Mouse (Mus musculus) liver, embryonic 11.5 days (tissue): ENCODE measurements around the gene Gm29776. TPM values are rescaled to one million over a fixed set of nuclear protein-coding genes. Genes with fewer than 3 reads are reported as not detected.

ENCODE experiments used
- ATAC-seq: fragments of 200-750 bp; cut with Nextera tagmentation; replicated peaks from 2 replicates; pipeline ENCODE4 v1.8.0; 2017; ENCODE audit warnings: moderate number of reproducible peaks, mild to moderate bottlenecking, moderate TSS enrichment, moderate library complexity; ENCODE audit not compliant: low FRiP score
- DNase-seq: peaks from one replicate; pipeline ENCODE4 v3.0.0-alpha.2; 2017; ENCODE audit warnings: low spot score
- H3K27ac ChIP-seq: fragments of 300-500 bp; sonication (generic); 2 replicates; pipeline ENCODE4 v1.5.1; 2014; ENCODE audit warnings: mild to moderate bottlenecking, low read depth, low read length, control low read depth
- H3K27me3 ChIP-seq: fragments of 300-500 bp; sonication (generic); replicated peaks from 2 replicates; pipeline ENCODE4 v1.6.1; 2014; ENCODE audit warnings: low read length, mixed read lengths; ENCODE audit not compliant: control insufficient read depth, insufficient read depth
- H3K36me3 ChIP-seq: fragments of 300-500 bp; sonication (generic); 2 replicates; pipeline ENCODE4 v1.6.1; 2014; ENCODE audit warnings: mild to moderate bottlenecking, low read length, moderate library complexity, mixed read lengths; ENCODE audit not compliant: control insufficient read depth, insufficient read depth
- H3K4me1 ChIP-seq: fragments of 300-500 bp; sonication (generic); replicated peaks from 2 replicates; pipeline ENCODE4 v1.6.1; 2014; ENCODE audit warnings: low read length, mixed read lengths; ENCODE audit not compliant: control insufficient read depth, insufficient read depth
- H3K4me2 ChIP-seq: fragments of 300-500 bp; sonication (generic); 2 replicates; pipeline ENCODE4 v1.6.1; 2014; ENCODE audit warnings: mild to moderate bottlenecking, control low read depth, moderate library complexity
- H3K4me3 ChIP-seq: fragments of 300-500 bp; sonication (generic); 2 replicates; pipeline ENCODE4 v1.5.1; 2014; ENCODE audit warnings: low read depth, low read length, control low read depth
- H3K9ac ChIP-seq: fragments of 300-500 bp; sonication (generic); 2 replicates; pipeline ENCODE4 v1.6.1; 2014; ENCODE audit warnings: low read depth, low read length, control low read depth
- H3K9me3 ChIP-seq: fragments of 300-500 bp; sonication (generic); 2 replicates; pipeline ENCODE4 v1.6.1; 2016; ENCODE audit warnings: low read length, inconsistent platforms, mixed read lengths; ENCODE audit not compliant: control insufficient read depth
- WGBS: fragments of 180-500 bp; shearing (Covaris S2); extraction: QIAGEN DNeasy Blood & Tissue Kit; methylation state at CpG from one replicate; pipeline ENCODE4 v1.1.7; 2014; 5-methylcytosine and 5-hydroxymethylcytosine counted together
- polyA plus RNA-seq: library from polyadenylated mRNA; unstranded; fragments of >200 nt; fragmentation: Nextera tagmentation; extraction: Ambion mirVana; gene quantifications from 2 replicates; pipeline ENCODE4 v1.2.1, GENCODE M21; 2014

The Gm29776 gene
- polyA plus RNA-seq, 1 experiment from 2014 or later, result 0.07 TPM

GRCm38 (mm10) chr14:54720041-54720440 is 21.4 kb upstream of the Gm29776 start:
- ATAC-seq (no peak), DNase-seq (no peak)
- H3K9me3 ChIP-seq, result no peaks in the 10 kb centered on the region
- no peak overlapping the region for H3K4me3 ChIP-seq
- H3K27me3 ChIP-seq, result no peaks in the 10 kb centered on the region; the same call in 1 of the 2 replicates
- H3K36me3 ChIP-seq, result no peaks in the 10 kb centered on the region
- no peak overlapping the region for H3K9ac ChIP-seq
- H3K4me2 ChIP-seq, result no peak overlapping the region
- no peaks in the 10 kb centered on the region for H3K4me1 ChIP-seq
- 85% methylated on average over 11 of the region's 11 CpGs for WGBS
- H3K27ac ChIP-seq, result no peak overlapping the region

- H3K36me3 ChIP-seq, result no peaks in the 10 kb centered on the region
- DNase-seq (no peak), ATAC-seq (no peak)
- H3K4me2 ChIP-seq, result peak overlapping the region; percentile 74; the same call in 1 of the 2 replicates
- no peaks in the 10 kb centered on the region for H3K9me3 ChIP-seq
- H3K4me1 ChIP-seq, result no peaks in the 10 kb centered on the region
- peaks cover 7% of the 10 kb centered on the region for H3K27me3 ChIP-seq
- H3K27ac ChIP-seq, result no peak overlapping the region
- no peak overlapping the region for H3K9ac ChIP-seq
- no peak overlapping the region for H3K4me3 ChIP-seq
- WGBS, result 78% methylated on average over 1 of the region's 1 CpGs
These were observed 16.8 kb upstream of the Gm29776 start for GRCm38 (mm10) chr14:54715402-54715801.

GRCm38 (mm10) chr14:54714617-54715081 is 16.0 kb upstream of the Gm29776 start:
- H3K27ac ChIP-seq, result no peak overlapping the region
- H3K4me3 ChIP-seq, result peak overlapping the region; percentile 27
- H3K27me3 ChIP-seq, result peaks cover 14% of the 10 kb centered on the region
- H3K9ac ChIP-seq, result no peak overlapping the region
- WGBS, result 2% methylated on average over 15 of the region's 15 CpGs
- no peaks in the 10 kb centered on the region for H3K9me3 ChIP-seq
- ATAC-seq (0 out of 2 replicates have a peak, but pooled peaks have one; percentile 32), DNase-seq (no peak)
- no peaks in the 10 kb centered on the region for H3K4me1 ChIP-seq
- peak overlapping the region; percentile 74 for H3K4me2 ChIP-seq
- H3K36me3 ChIP-seq, result no peaks in the 10 kb centered on the region

GRCm38 (mm10) chr14:54714121-54714520 is 15.5 kb upstream of the Gm29776 start:
- DNase-seq (peak; percentile 69), ATAC-seq (no peak)
- peak overlapping the region; percentile 74 for H3K4me2 ChIP-seq
- H3K4me3 ChIP-seq, result peak overlapping the region; percentile 27
- no peak overlapping the region for H3K27ac ChIP-seq
- H3K9ac ChIP-seq, result no peak overlapping the region
- 2% methylated on average over 13 of the region's 13 CpGs for whole genome bisulfite sequencing
- H3K9me3 ChIP-seq, result no peaks in the 10 kb centered on the region
- no peaks in the 10 kb centered on the region for H3K4me1 ChIP-seq
- H3K27me3 ChIP-seq, result peaks cover 20% of the 10 kb centered on the region
- H3K36me3 ChIP-seq, result no peaks in the 10 kb centered on the region

DNA sequence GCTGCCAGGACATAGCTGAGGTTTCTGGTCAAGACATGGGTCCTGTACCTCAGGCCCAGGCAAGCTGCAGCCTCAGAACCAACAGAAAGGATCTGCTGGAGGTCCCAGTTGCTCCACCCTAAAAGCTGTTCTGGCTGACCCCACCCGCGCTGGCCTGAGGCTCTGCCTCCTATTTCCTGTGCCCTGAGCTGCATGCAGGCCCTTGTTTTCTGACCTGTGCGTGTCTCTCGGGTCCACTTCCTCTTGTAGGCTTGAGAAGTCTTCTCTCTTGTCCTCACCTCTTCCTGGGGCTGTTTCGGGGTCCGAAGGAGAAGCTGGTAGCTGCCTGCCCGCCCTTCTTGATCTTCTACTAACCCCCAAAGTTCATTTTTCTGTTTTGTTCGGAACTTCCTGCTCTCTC is 14.2 kb upstream of the Gm29776 start:
- no peaks in the 10 kb centered on the region for H3K36me3 ChIP-seq
- peak; percentile 37; the same call in 1 of the 2 replicates for ATAC-seq
- H3K9me3 ChIP-seq, result no peaks in the 10 kb centered on the region
- no peaks in the 10 kb centered on the region for H3K4me1 ChIP-seq
- WGBS, result 39% methylated on average over 8 of the region's 8 CpGs
- H3K27ac ChIP-seq, result peak overlapping the region; percentile 27; the same call in 1 of the 2 replicates
- H3K4me2 ChIP-seq, result 0 out of 2 replicates have a peak overlapping the region, but pooled peaks have one; percentile 10
- no peak for DNase-seq
- no peak overlapping the region for H3K9ac ChIP-seq
- no peak overlapping the region for H3K4me3 ChIP-seq
- peaks cover 30% of the 10 kb centered on the region for H3K27me3 ChIP-seq

DNA sequence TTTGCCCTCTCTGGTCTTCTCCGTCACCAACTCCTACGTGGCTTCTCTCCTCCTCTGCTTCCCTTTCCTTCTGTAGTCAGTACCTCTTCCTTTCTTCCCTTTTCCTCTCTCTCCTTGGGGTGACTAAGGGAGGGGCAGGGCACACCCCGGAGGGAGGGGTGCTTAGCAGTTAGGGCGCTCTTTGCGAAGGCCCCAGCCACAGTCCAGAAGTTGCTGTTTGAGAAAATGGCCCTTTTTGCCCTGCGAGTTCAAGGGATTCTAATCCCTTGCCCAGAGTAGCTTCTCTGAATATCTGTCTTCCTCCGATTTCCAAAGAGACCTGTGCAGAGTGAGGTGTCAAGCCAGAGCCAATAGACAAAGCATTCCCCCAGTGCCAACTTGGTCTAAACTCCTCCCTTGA is 13.4 kb upstream of the Gm29776 start, which contains the start of gene Cebpe:
Cebpe (minus strand) TSS at position 101 of the 400 bp plus-strand sequence.
- DNase-seq, result no peak

GRCm38 (mm10) chr14:54709054-54709453 is 10.4 kb upstream of the Gm29776 start:
- H3K9ac ChIP-seq, result no peak overlapping the region
- no peak overlapping the region for H3K4me2 ChIP-seq
- H3K4me1 ChIP-seq, result peaks cover 22% of the 10 kb centered on the region
- H3K9me3 ChIP-seq, result no peaks in the 10 kb centered on the region
- no peaks in the 10 kb centered on the region for H3K36me3 ChIP-seq
- no peak overlapping the region for H3K4me3 ChIP-seq
- DNase-seq, result no peak
- H3K27ac ChIP-seq, result no peak overlapping the region
- ATAC-seq, result no peak
- peaks cover 45% of the 10 kb centered on the region for H3K27me3 ChIP-seq
- 57% methylated on average over 9 of the region's 9 CpGs for WGBS

More for the DNA sequence above, 13.4 kb upstream of the Gm29776 start, which contains the start of gene Cebpe:
- no peak for ATAC-seq
- no peak within 1 kb of the TSS for H3K9ac ChIP-seq
- WGBS, result 73% methylated on average over 7 of the region's 7 CpGs
- H3K4me3 ChIP-seq, result no peak within 1 kb of the TSS
- peaks cover 2% of the 10 kb centered on the region for H3K4me1 ChIP-seq
- 0 out of 2 replicates have a peak within 1 kb of the TSS, but pooled peaks have one; percentile 10 for H3K4me2 ChIP-seq
- H3K36me3 ChIP-seq, result no peaks in the 10 kb centered on the region
- H3K9me3 ChIP-seq, result no peaks in the 10 kb centered on the region
- H3K27me3 ChIP-seq, result peaks cover 38% of the 10 kb centered on the region
- H3K27ac ChIP-seq, result peak within 1 kb of the TSS; percentile 27; the same call in 1 of the 2 replicates

- H3K4me1 ChIP-seq, result peaks cover 22% of the 10 kb centered on the region
- H3K9ac ChIP-seq, result no peak overlapping the region
- 18% methylated on average over 17 of the region's 17 CpGs for WGBS
- no peaks in the 10 kb centered on the region for H3K36me3 ChIP-seq
- no peak overlapping the region; the same call in 1 of the 2 replicates for H3K4me2 ChIP-seq
- H3K27ac ChIP-seq, result no peak overlapping the region
- H3K9me3 ChIP-seq, result no peaks in the 10 kb centered on the region
- peaks cover 65% of the 10 kb centered on the region for H3K27me3 ChIP-seq
- DNase-seq, result no peak
- H3K4me3 ChIP-seq, result no peak overlapping the region
- ATAC-seq, result no peak
These were observed 8.1 kb upstream of the Gm29776 start for GRCm38 (mm10) chr14:54706589-54707320.
